Mouse (Mus musculus) hindbrain, embryonic 16.5 days (tissue): Measurements from ENCODE around the gene Macf1. TPM values are rescaled to one million over a fixed set of nuclear protein-coding genes. Genes with fewer than 3 reads are reported as not detected.
A peak's percentile ranks its signal among the peaks of the same experiment; 100 is the strongest.

ENCODE experiments used
- ATAC-seq: fragments of 200-750 bp; cut with Nextera tagmentation; 2 replicates; pipeline ENCODE4 v1.8.0; 2017; ENCODE audit warnings: moderate TSS enrichment, moderate library complexity
- H3K27ac ChIP-seq: fragments of 300-500 bp; sonication (generic); 2 replicates; pipeline ENCODE4 v1.5.1; 2014; ENCODE audit warnings: low read depth, mild to moderate bottlenecking, control low read depth, low read length, moderate library complexity
- H3K27me3 ChIP-seq: fragments of 300-500 bp; sonication (generic); replicated peaks from 2 replicates; pipeline ENCODE4 v1.6.1; 2014; ENCODE audit warnings: low read length; ENCODE audit not compliant: control insufficient read depth, insufficient read depth
- H3K36me3 ChIP-seq: fragments of 300-500 bp; sonication (generic); 2 replicates; pipeline ENCODE4 v1.6.1; 2014; ENCODE audit warnings: mild to moderate bottlenecking, low read length, moderate library complexity, mixed read lengths; ENCODE audit not compliant: control insufficient read depth, insufficient read depth
- H3K4me1 ChIP-seq: fragments of 300-500 bp; sonication (generic); 2 replicates; pipeline ENCODE4 v1.6.1; 2014; ENCODE audit warnings: low read depth, low read length; ENCODE audit not compliant: control insufficient read depth, insufficient read depth
- H3K4me2 ChIP-seq: fragments of 300-500 bp; sonication (generic); 2 replicates; pipeline ENCODE4 v1.6.1; 2014; ENCODE audit warnings: mild to moderate bottlenecking, low read length, control low read depth, moderate library complexity
- H3K4me3 ChIP-seq: fragments of 300-500 bp; sonication (generic); 2 replicates; pipeline ENCODE4 v1.5.1; 2014; ENCODE audit warnings: mild to moderate bottlenecking, low read length, control low read depth, moderate library complexity
- H3K9ac ChIP-seq: fragments of 300-500 bp; sonication (generic); 2 replicates; pipeline ENCODE4 v1.6.1; 2014; ENCODE audit warnings: low read depth, mild to moderate bottlenecking, control low read depth, low read length, moderate library complexity
- H3K9me3 ChIP-seq: fragments of 300-500 bp; sonication (generic); 2 replicates; pipeline ENCODE4 v1.6.1; 2014; ENCODE audit warnings: mild to moderate bottlenecking, low read length, moderate library complexity; ENCODE audit not compliant: control insufficient read depth
- WGBS: fragments of 180-500 bp; shearing (Covaris S2); extraction: QIAGEN DNeasy Blood & Tissue Kit; methylation state at CpG from one replicate; pipeline ENCODE4 v1.1.7; 2014; 5-methylcytosine and 5-hydroxymethylcytosine counted together
- polyA plus RNA-seq: library from polyadenylated mRNA; unstranded; fragments of >200 nt; fragmentation: Nextera tagmentation; extraction: Ambion mirVana; gene quantifications from 2 replicates; pipeline ENCODE4 v1.2.1, GENCODE M21; 2015

The Macf1 gene
- polyA plus RNA-seq, 1 experiment from 2014 or later, result 61.0 TPM

DNA sequence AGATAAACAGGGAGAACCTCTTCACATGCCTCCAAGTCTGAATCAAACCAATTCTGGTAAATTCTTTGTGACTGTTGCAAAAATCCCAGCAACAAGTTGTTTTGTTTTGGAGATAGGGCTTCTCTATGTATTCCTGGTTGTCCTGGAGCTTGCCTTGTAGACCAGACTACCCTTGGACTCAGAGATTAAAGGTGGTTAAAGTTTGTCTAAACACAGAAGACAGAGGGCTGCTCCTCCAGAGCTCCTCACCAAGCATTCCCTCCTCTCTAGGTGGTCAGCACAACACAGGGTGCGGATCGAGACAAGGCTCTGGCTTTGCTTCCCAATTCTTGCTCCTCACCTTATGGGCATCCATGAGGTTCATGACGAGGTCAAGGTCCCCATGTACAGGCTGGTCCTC is 308.1 kb downstream of the Macf1 start:
- no peaks in the 10 kb centered on the region for H3K27me3 ChIP-seq
- H3K4me3 ChIP-seq, result no peak overlapping the region
- H3K9me3 ChIP-seq, result no peaks in the 10 kb centered on the region
- H3K9ac ChIP-seq, result no peak overlapping the region
- H3K36me3 ChIP-seq, result peaks cover 66% of the 10 kb centered on the region
- 93% methylated on average over 3 of the region's 3 CpGs for WGBS
- no peak for ATAC-seq
- no peaks in the 10 kb centered on the region for H3K4me1 ChIP-seq
- H3K27ac ChIP-seq, result no peak overlapping the region
- no peak overlapping the region for H3K4me2 ChIP-seq

DNA sequence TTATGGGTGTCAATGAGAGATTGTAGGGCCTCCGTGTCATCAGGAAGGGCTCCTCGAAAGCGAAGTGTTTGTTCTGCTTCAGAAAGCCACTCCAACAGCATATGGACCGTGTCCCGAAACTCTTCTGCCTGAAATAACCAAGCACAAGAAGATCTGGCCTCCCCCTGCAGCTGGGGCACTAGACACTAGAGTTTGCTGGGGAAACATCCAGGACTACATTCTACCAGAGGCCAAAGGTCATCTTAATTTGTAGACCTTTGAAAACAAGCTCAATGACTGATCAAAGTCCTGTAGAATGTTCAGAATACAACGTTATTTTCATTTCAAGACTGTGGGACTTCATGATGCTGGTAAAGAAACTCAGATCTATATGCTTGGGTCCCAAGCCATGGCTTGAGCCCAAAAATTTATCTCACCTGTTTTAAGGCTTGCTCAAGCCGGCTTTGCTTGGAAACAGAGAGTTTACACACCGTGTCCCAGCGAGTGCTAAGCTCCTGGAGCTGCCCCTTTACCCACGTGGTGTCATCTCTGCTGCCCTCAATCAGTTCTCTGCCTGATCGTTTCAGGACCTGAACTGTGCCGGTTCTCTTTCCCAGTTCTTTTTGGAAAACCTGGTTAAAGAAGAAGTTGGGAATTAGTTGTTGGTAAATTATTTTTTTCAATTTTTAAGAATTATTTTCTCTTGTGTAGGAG is 309.7 kb downstream of the Macf1 start:
- no peak for ATAC-seq
- no peaks in the 10 kb centered on the region for H3K4me1 ChIP-seq
- H3K4me2 ChIP-seq, result no peak overlapping the region
- WGBS, result 95% methylated on average over 12 of the region's 12 CpGs
- peaks cover 76% of the 10 kb centered on the region for H3K36me3 ChIP-seq
- H3K9ac ChIP-seq, result no peak overlapping the region
- H3K27ac ChIP-seq, result no peak overlapping the region
- H3K27me3 ChIP-seq, result no peaks in the 10 kb centered on the region
- no peak overlapping the region for H3K4me3 ChIP-seq
- no peaks in the 10 kb centered on the region for H3K9me3 ChIP-seq

DNA sequence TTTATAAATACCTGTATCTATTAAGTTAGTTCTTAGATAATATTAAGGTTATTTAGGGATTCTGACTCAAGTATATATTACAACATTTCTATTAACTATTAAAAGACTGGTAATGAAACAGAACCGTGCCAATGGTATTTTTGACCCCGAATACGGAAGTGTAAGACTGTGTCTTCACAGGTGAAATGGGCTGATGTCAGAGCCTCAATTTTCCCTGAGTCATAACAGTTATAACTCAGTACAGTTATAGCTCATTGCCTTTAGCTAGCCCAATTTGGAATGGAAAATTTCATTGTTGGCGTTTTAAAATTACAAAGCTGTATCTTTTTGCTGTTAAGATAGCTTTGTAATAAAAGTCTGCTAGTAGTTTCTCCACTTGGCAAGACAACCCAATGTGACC is 320.6 kb downstream of the Macf1 start:
- H3K27ac ChIP-seq, result no peak overlapping the region
- no peak overlapping the region for H3K4me3 ChIP-seq
- no peak overlapping the region for H3K9ac ChIP-seq
- H3K4me1 ChIP-seq, result no peaks in the 10 kb centered on the region
- H3K36me3 ChIP-seq, result peaks cover 71% of the 10 kb centered on the region
- no peaks in the 10 kb centered on the region for H3K27me3 ChIP-seq
- no peak for ATAC-seq
- 98% methylated on average over 4 of the region's 4 CpGs for WGBS
- no peak overlapping the region for H3K4me2 ChIP-seq
- no peaks in the 10 kb centered on the region for H3K9me3 ChIP-seq

DNA sequence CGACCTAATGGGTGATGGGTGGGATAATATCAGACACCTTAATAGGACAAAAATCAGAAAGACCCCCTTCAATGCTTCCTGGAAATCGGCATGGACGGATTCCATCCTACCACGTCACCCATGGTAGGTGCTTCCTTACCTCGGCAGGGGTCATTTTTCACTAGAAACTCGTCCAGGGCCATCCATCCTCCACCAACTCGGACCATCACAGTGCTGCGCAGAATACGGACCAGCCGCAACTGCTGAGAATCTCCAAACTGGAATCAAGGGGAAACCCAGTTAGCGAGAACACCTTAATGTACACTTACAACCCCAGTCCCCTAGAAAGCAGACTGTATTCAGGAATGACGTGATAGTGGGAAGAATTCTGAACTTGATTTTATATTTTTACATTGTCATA is 323.4 kb downstream of the Macf1 start:
- H3K4me1 ChIP-seq, result no peaks in the 10 kb centered on the region
- H3K27ac ChIP-seq, result no peak overlapping the region
- no peak overlapping the region for H3K9ac ChIP-seq
- H3K4me2 ChIP-seq, result no peak overlapping the region
- no peaks in the 10 kb centered on the region for H3K9me3 ChIP-seq
- peaks cover 63% of the 10 kb centered on the region for H3K36me3 ChIP-seq
- H3K27me3 ChIP-seq, result no peaks in the 10 kb centered on the region
- 97% methylated on average over 12 of the region's 12 CpGs for WGBS
- ATAC-seq, result no peak
- no peak overlapping the region for H3K4me3 ChIP-seq

DNA sequence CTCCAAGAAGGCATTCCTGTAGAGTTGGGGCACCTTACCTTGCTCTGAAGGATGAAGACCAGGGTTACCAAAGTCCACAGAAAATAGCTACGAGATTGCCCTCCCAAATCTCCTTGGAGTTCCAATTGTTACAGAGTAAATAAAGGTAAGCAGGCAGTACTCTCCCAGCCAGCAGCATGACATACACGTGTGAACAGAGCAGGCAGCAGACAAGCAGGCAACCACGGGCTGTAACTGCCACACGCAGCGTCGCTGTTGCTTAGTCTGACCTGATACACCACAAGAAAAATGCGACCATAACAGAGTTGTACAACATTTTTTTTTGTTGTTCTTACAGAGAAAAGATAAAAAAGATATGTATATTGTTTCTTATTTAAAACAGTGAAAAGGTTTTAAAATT is 325.5 kb downstream of the Macf1 start:
- no peak overlapping the region for H3K9ac ChIP-seq
- H3K27me3 ChIP-seq, result no peaks in the 10 kb centered on the region
- H3K4me1 ChIP-seq, result no peaks in the 10 kb centered on the region
- 96% methylated on average over 7 of the region's 7 CpGs for WGBS
- ATAC-seq, result no peak
- no peak overlapping the region for H3K4me2 ChIP-seq
- no peak overlapping the region for H3K4me3 ChIP-seq
- H3K27ac ChIP-seq, result no peak overlapping the region
- H3K36me3 ChIP-seq, result peaks cover 62% of the 10 kb centered on the region
- no peaks in the 10 kb centered on the region for H3K9me3 ChIP-seq

DNA sequence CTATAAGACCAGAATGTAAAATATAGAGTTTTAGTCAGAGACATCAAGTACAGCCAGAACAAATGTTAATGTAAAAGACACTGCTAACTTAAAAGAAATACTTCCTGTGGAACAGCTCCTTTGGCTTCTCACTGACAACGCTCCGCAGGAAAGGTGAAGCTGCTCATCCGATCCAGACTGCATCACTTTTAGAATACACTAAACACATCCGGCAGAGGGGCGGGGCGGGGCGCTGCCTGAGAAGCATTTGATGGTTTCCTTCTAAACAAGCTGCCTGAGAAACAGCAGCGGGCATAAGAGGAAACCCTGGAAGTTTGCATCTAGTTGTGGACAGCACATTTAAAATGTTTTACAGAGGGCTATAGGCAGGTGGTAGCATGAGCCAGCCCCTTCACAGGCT is 328.2 kb downstream of the Macf1 start:
- Histone ChIP-seq H3K9ac (no peak overlapping the region), H3K4me2 (no peak overlapping the region), H3K4me3 (no peak overlapping the region), H3K27me3 (no peaks in the 10 kb centered on the region), H3K27ac (no peak overlapping the region), H3K4me1 (no peaks in the 10 kb centered on the region), H3K36me3 (peaks cover 59% of the 10 kb centered on the region), H3K9me3 (no peaks in the 10 kb centered on the region)
- WGBS, result 94% methylated on average over 8 of the region's 8 CpGs
- no peak for ATAC-seq

DNA sequence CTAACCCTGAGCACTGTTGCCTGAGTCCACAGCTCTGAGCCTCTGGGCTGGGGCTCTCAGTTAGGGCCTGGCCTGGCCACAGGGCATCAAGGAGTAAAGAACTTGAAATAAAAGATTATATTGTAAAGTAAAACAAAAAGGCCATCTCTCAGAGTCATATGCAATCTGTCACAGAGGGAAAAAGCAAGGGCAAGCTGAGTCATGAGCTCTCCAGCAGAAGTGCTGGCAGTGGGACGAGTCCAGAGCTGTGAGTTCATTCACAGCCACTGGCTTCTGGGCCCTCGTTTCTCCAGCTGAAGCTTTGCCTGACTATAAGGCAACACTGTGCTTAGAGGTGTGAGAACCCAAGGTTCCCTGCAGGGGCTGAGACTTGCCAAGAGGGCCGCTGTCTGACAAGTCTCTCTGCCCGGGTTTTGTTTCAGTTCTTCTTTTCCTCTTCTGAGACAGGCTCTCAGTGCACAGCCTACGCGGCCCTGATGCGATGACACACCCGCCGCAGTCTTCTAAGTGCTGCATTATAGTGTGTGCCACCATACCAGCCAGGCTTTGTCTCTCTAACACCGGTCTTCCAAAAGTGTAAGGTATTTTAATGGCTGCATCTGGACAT is 330.8 kb downstream of the Macf1 start:
- Histone ChIP-seq H3K4me2 (no peak overlapping the region), H3K27me3 (no peaks in the 10 kb centered on the region), H3K4me3 (no peak overlapping the region), H3K9ac (no peak overlapping the region), H3K9me3 (no peaks in the 10 kb centered on the region), H3K27ac (no peak overlapping the region), H3K4me1 (no peaks in the 10 kb centered on the region), H3K36me3 (peaks cover 58% of the 10 kb centered on the region)
- ATAC-seq, result no peak
- 92% methylated on average over 10 of the region's 10 CpGs for WGBS

DNA sequence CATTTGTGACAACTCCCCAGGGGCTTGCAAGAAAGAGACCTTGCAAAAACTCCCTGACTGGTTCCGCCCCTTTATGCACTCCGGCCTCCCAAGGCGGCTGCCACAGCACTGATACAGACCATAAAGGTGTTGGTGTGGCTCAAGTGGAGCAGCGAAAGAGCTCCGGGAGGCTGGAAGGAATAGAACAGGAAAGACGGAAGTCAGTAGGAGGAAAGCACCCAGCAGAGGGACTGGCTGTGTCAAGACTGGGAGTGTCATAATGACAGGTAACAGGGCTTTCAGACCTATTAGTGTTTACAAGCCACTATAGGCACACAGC is 340.7 kb downstream of the Macf1 start:
- Histone ChIP-seq H3K27me3 (peaks cover 30% of the 10 kb centered on the region), H3K36me3 (peaks cover 9% of the 10 kb centered on the region), H3K9ac (no peak overlapping the region; the same call in 1 of the 2 replicates), H3K4me1 (peaks cover 13% of the 10 kb centered on the region), H3K4me2 (peak overlapping the region; percentile 87), H3K9me3 (no peaks in the 10 kb centered on the region), H3K4me3 (peak overlapping the region; percentile 54), H3K27ac (no peak overlapping the region)
- peak; percentile 18 for ATAC-seq
- WGBS, result 16% methylated on average over 6 of the region's 6 CpGs

DNA sequence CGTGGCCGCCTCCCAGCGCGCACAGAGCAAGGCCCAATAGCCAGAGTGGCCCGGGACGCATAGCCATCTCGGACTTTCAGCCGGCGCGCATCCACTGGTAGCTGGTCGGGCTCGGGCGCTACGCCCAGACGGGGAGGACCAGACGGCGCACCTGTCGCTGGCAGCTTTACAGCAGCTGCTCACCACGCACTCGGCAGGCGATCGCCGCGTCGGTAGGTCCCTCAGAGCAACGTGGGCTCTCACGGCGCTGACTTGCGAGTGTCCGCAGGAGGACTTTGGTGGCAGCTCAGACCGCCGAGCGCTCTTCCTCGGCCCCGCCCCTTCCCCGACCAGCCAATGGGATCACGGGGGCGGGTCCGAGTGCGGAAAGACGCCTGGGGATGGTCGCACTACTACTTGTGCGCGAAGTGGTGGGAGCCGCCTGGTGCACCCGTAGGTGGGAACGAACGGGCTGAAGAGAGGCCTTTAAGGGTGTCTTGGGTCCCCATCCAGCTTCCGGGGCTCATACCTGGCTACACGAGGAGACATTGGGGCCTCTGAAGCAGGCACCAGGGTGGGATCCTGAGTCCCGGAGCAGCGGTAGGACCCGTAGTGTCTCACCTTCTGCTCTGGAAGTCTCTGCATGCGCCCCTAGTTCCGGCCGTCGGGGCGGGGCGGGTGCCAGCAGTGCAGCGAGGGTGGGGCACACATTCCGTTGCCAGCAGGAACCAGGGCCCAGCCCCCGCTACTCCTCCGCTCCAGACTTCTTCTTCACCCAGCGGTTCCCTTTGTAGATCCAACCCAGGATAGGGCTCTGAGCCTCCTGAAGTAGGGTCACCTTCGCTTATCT is 341.3 kb downstream of the Macf1 start, which contains the start of gene Bmp8a:
Gene Bmp8a (minus strand): TSS at position 611 of the 829 bp plus-strand sequence.
- Histone ChIP-seq H3K27ac (no peak within 1 kb of the TSS), H3K9me3 (no peaks in the 10 kb centered on the region), H3K36me3 (peaks cover 3% of the 10 kb centered on the region; the same call in 1 of the 2 replicates), H3K9ac (peak within 1 kb of the TSS; percentile 55), H3K4me3 (peak within 1 kb of the TSS; percentile 54), H3K4me1 (peaks cover 13% of the 10 kb centered on the region), H3K27me3 (peaks cover 30% of the 10 kb centered on the region), H3K4me2 (peak within 1 kb of the TSS; percentile 87)
- ATAC-seq, result peak; percentile 86
- 1% methylated on average over 65 of the region's 65 CpGs for WGBS
